Mouse (Mus musculus) limb, embryonic 11.5 days (tissue): ENCODE measurements around the gene Npr3. TPM values are rescaled to one million over a fixed set of nuclear protein-coding genes. Genes with fewer than 3 reads are reported as not detected.
"Not testable (repeated sequence)": the region's sequence is repeated elsewhere in the genome, so short reads cannot be mapped to it uniquely, and the experiment has no call there.

ENCODE experiments used
- ATAC-seq: fragments of 200-750 bp; cut with Nextera tagmentation; 2 replicates; pipeline ENCODE4 v1.8.0; 2017; ENCODE audit warnings: low read depth; ENCODE audit not compliant: insufficient number of reproducible peaks, low FRiP score, low TSS enrichment
- DNase-seq: peaks from one replicate; pipeline ENCODE4 v3.0.0-alpha.2; 2015; ENCODE audit warnings: low spot score
- H3K27ac ChIP-seq: fragments of 300-500 bp; sonication (generic); replicated peaks from 2 replicates; pipeline ENCODE4 v1.5.1; 2014; ENCODE audit warnings: low read depth, mild to moderate bottlenecking, low read length
- H3K27me3 ChIP-seq: fragments of 300-500 bp; sonication (generic); 2 replicates; pipeline ENCODE4 v1.6.1; 2014; ENCODE audit warnings: mild to moderate bottlenecking, low read length, mixed read lengths; ENCODE audit not compliant: control insufficient read depth, insufficient read depth
- H3K36me3 ChIP-seq: fragments of 300-500 bp; sonication (generic); 2 replicates; pipeline ENCODE4 v1.6.1; 2014; ENCODE audit warnings: mild to moderate bottlenecking, low read length, moderate library complexity, mixed read lengths; ENCODE audit not compliant: control insufficient read depth, insufficient read depth
- H3K4me1 ChIP-seq: fragments of 300-500 bp; sonication (generic); 2 replicates; pipeline ENCODE4 v1.6.1; 2014; ENCODE audit warnings: low read length, mixed read lengths; ENCODE audit not compliant: control insufficient read depth, insufficient read depth
- H3K4me2 ChIP-seq: fragments of 300-500 bp; sonication (generic); 2 replicates; pipeline ENCODE4 v1.6.1; 2014; ENCODE audit warnings: low read depth, mild to moderate bottlenecking, moderate library complexity; ENCODE audit not compliant: severe bottlenecking
- H3K4me3 ChIP-seq: fragments of 300-500 bp; sonication (generic); 2 replicates; pipeline ENCODE4 v1.5.1; 2014; ENCODE audit warnings: low read depth, low read length
- H3K9ac ChIP-seq: fragments of 300-500 bp; sonication (generic); 2 replicates; pipeline ENCODE4 v1.6.1; 2014; ENCODE audit warnings: mild to moderate bottlenecking, low read length
- H3K9me3 ChIP-seq: fragments of 300-500 bp; sonication (generic); 2 replicates; pipeline ENCODE4 v1.6.1; 2016; ENCODE audit warnings: low read length; ENCODE audit not compliant: control insufficient read depth
- WGBS: fragments of 180-500 bp; shearing (Covaris S2); extraction: QIAGEN DNeasy Blood & Tissue Kit; methylation state at CpG from one replicate; pipeline ENCODE4 v1.1.7; 2014; 5-methylcytosine and 5-hydroxymethylcytosine counted together
- polyA plus RNA-seq: library from polyadenylated mRNA; unstranded; fragments of >200 nt; fragmentation: Nextera tagmentation; extraction: Ambion mirVana; gene quantifications from 2 replicates; pipeline ENCODE4 v1.2.1, GENCODE M21; 2014

The Npr3 gene
- polyA plus RNA-seq, 1 experiment from 2014 or later: 2.2 TPM

- Histone ChIP-seq H3K4me3 (no peak overlapping the region), H3K27ac (no peak overlapping the region), H3K36me3 (no peaks in the 10 kb centered on the region), H3K4me1 (no peaks in the 10 kb centered on the region), H3K4me2 (no peak overlapping the region), H3K27me3 (no peaks in the 10 kb centered on the region), H3K9me3 (no peaks in the 10 kb centered on the region), H3K9ac (no peak overlapping the region)
- ATAC-seq: no peak
- WGBS: 73% methylated on average over 16 of the region's 16 CpGs
- DNase-seq: no peak
These were observed 61.7 kb downstream of the Npr3 start for GRCm38 (mm10) chr15:11845204-11846062.

GRCm38 (mm10) chr15:11844115-11844514, 63.0 kb downstream of the Npr3 start:
- Histone ChIP-seq H3K4me3 (no peak overlapping the region), H3K27ac (no peak overlapping the region), H3K9ac (no peak overlapping the region), H3K36me3 (no peaks in the 10 kb centered on the region), H3K4me2 (no peak overlapping the region), H3K4me1 (no peaks in the 10 kb centered on the region), H3K9me3 (no peaks in the 10 kb centered on the region), H3K27me3 (no peaks in the 10 kb centered on the region)
- ATAC-seq: no peak
- WGBS: 88% methylated on average over 6 of the region's 6 CpGs
- DNase-seq: no peak

GRCm38 (mm10) chr15:11841828-11842227, 65.3 kb downstream of the Npr3 start:
- Histone ChIP-seq H3K27ac (no peak overlapping the region), H3K4me3 (no peak overlapping the region), H3K4me1 (no peaks in the 10 kb centered on the region), H3K9me3 (no peaks in the 10 kb centered on the region), H3K9ac (no peak overlapping the region), H3K4me2 (no peak overlapping the region), H3K36me3 (no peaks in the 10 kb centered on the region), H3K27me3 (no peaks in the 10 kb centered on the region)
- WGBS: 87% methylated on average over 4 of the region's 4 CpGs
- DNase-seq: no peak
- ATAC-seq: no peak

DNA sequence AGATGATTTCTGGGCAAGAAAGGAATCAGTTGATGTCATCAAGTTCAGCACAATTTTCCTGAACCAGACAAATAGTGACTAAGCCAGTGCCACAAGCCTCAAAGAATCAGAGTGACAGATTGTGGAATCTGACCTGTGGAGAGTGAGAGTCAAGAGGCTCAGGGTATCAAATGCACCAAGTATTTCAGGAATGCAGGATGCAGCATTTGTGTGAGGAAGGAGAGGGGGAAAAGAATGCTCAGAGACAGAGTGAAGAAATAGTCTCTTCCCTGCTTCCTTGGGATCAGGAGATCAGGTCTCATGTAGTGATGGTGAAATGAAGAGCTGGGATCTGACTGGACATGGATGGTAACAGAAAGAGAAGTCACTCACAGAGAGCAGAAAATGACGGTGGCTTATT, 71.2 kb downstream of the Npr3 start:
- H3K9ac ChIP-seq: no peak overlapping the region
- H3K4me3 ChIP-seq: no peak overlapping the region
- WGBS: 71% methylated on average over 1 of the region's 1 CpGs
- H3K4me1 ChIP-seq: no peaks in the 10 kb centered on the region
- H3K27me3 ChIP-seq: no peaks in the 10 kb centered on the region
- no peaks in the 10 kb centered on the region for H3K9me3 ChIP-seq
- H3K36me3 ChIP-seq: no peaks in the 10 kb centered on the region
- no peak overlapping the region for H3K27ac ChIP-seq
- DNase-seq (no peak), ATAC-seq (no peak)
- no peak overlapping the region for H3K4me2 ChIP-seq

GRCm38 (mm10) chr15:11822347-11822746, 84.7 kb downstream of the Npr3 start:
- not testable (repeated sequence) for H3K4me3 ChIP-seq, H3K9me3 ChIP-seq, H3K27ac ChIP-seq, H3K36me3 ChIP-seq, H3K27me3 ChIP-seq, H3K9ac ChIP-seq, H3K4me1 ChIP-seq, H3K4me2 ChIP-seq, DNase-seq, ATAC-seq
- WGBS: 62% methylated on average over 6 of the region's 6 CpGs

DNA sequence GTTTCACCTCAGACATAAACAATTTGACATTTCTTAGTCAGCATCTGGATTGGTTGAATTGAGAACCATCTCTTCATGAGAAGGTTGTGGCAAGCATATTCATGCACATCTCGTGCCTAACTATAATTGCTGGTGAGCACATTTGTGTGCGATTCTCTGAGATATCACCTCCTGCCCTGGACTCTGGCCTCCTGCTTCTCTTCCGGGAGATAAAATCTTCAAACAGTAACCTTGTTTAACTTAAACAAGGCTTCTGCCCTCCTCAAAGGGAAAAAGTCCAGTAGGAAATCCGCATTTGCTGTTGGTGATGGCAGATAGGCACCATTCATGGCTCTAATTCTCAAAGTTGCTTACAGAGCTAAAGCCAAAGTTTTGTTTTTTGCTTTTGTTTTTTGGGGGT, 91.5 kb downstream of the Npr3 start:
- Histone ChIP-seq H3K9ac (no peak overlapping the region), H3K4me2 (no peak overlapping the region), H3K36me3 (no peaks in the 10 kb centered on the region), H3K27ac (no peak overlapping the region), H3K9me3 (no peaks in the 10 kb centered on the region), H3K4me1 (no peaks in the 10 kb centered on the region), H3K4me3 (no peak overlapping the region), H3K27me3 (no peaks in the 10 kb centered on the region)
- no peak for DNase-seq
- 58% methylated on average over 4 of the region's 4 CpGs for WGBS
- no peak for ATAC-seq

- Histone ChIP-seq H3K4me2 (no peak overlapping the region), H3K27me3 (no peaks in the 10 kb centered on the region), H3K27ac (no peak overlapping the region), H3K36me3 (no peaks in the 10 kb centered on the region), H3K9me3 (no peaks in the 10 kb centered on the region), H3K4me1 (no peaks in the 10 kb centered on the region), H3K9ac (no peak overlapping the region), H3K4me3 (no peak overlapping the region)
- ATAC-seq: no peak
- no peak for DNase-seq
- 69% methylated on average over 4 of the region's 4 CpGs for WGBS
These were observed 103.5 kb downstream of the Npr3 start for GRCm38 (mm10) chr15:11803576-11803975.

GRCm38 (mm10) chr15:11801863-11802722, 105.0 kb downstream of the Npr3 start:
- Histone ChIP-seq H3K27me3 (no peaks in the 10 kb centered on the region), H3K9ac (no peak overlapping the region), H3K4me1 (no peaks in the 10 kb centered on the region), H3K4me2 (no peak overlapping the region), H3K4me3 (no peak overlapping the region), H3K27ac (no peak overlapping the region), H3K9me3 (no peaks in the 10 kb centered on the region), H3K36me3 (no peaks in the 10 kb centered on the region)
- ATAC-seq (no peak), DNase-seq (no peak)
- WGBS: 65% methylated on average over 13 of the region's 13 CpGs
